Mouse (Mus musculus) intestine, embryonic 16.5 days (tissue): Measurements from ENCODE around the gene AC161166.1. TPM values are rescaled to one million over a fixed set of nuclear protein-coding genes. Genes with fewer than 3 reads are reported as not detected.

ENCODE experiments used
- ATAC-seq: fragments of 200-750 bp; cut with Nextera tagmentation; 2 replicates; pipeline ENCODE4 v1.8.0; 2017; ENCODE audit warnings: moderate TSS enrichment, moderate library complexity
- H3K27ac ChIP-seq: fragments of 300-500 bp; sonication (generic); 2 replicates; pipeline ENCODE4 v1.5.1; 2014; ENCODE audit warnings: mild to moderate bottlenecking, low read length
- H3K27me3 ChIP-seq: fragments of 300-500 bp; sonication (generic); replicated peaks from 2 replicates; pipeline ENCODE4 v1.6.1; 2014; ENCODE audit warnings: low read length, control low read depth, mixed read lengths; ENCODE audit not compliant: control insufficient read depth, insufficient read depth
- H3K36me3 ChIP-seq: fragments of 300-500 bp; sonication (generic); 2 replicates; pipeline ENCODE4 v1.6.1; 2014; ENCODE audit warnings: low read length, control low read depth; ENCODE audit not compliant: control insufficient read depth, insufficient read depth
- H3K4me1 ChIP-seq: fragments of 300-500 bp; sonication (generic); 2 replicates; pipeline ENCODE4 v1.6.1; 2014; ENCODE audit warnings: low read length, control low read depth, mixed read lengths; ENCODE audit not compliant: control insufficient read depth, insufficient read depth
- H3K4me2 ChIP-seq: fragments of 300-500 bp; sonication (generic); 2 replicates; pipeline ENCODE4 v1.6.1; 2014; ENCODE audit warnings: low read depth, low read length, control low read depth
- H3K4me3 ChIP-seq: fragments of 300-500 bp; sonication (generic); 2 replicates; pipeline ENCODE4 v1.5.1; 2014; ENCODE audit warnings: mild to moderate bottlenecking, low read length
- H3K9ac ChIP-seq: fragments of 300-500 bp; sonication (generic); 2 replicates; pipeline ENCODE4 v1.6.1; 2014; ENCODE audit warnings: low read depth, low read length
- H3K9me3 ChIP-seq: fragments of 300-500 bp; sonication (generic); 2 replicates; pipeline ENCODE4 v1.6.1; 2016; ENCODE audit warnings: low read length, control low read depth; ENCODE audit not compliant: control insufficient read depth
- WGBS: fragments of 180-500 bp; shearing (Covaris S2); extraction: QIAGEN DNeasy Blood & Tissue Kit; methylation state at CpG from one replicate; pipeline ENCODE4 v1.1.7; 2014; 5-methylcytosine and 5-hydroxymethylcytosine counted together
- polyA plus RNA-seq: library from polyadenylated mRNA; unstranded; fragments of >200 nt; fragmentation: Nextera tagmentation; extraction: Ambion mirVana; gene quantifications from 2 replicates; pipeline ENCODE4 v1.2.1, GENCODE M21; 2015

The AC161166.1 gene
- polyA plus RNA-seq, 1 experiment from 2014 or later, result 0.20 TPM

GRCm38 (mm10) chr7:24461376-24462051 lies 50.7 kb downstream of the AC161166.1 start:
- H3K9ac ChIP-seq, result no peak overlapping the region
- WGBS, result 42% methylated on average over 14 of the region's 14 CpGs
- no peak overlapping the region for H3K4me3 ChIP-seq
- H3K4me1 ChIP-seq, result peaks cover 34% of the 10 kb centered on the region
- peak; percentile 14; the same call in 1 of the 2 replicates for ATAC-seq
- no peaks in the 10 kb centered on the region for H3K9me3 ChIP-seq
- H3K4me2 ChIP-seq, result peak overlapping the region; percentile 77
- H3K27ac ChIP-seq, result peak overlapping the region; percentile 71
- H3K36me3 ChIP-seq, result no peaks in the 10 kb centered on the region
- H3K27me3 ChIP-seq, result no peaks in the 10 kb centered on the region

Other genes starting within 250 kb of the AC161166.1 start
- gene Zfp93, start 242.0 kb downstream of the AC161166.1 start, polyA plus RNA-seq, result 5.4 and 6.8 TPM in 2 replicates
- 18.7 and 21.7 TPM in 2 replicates for gene Zfp61, start 211.2 kb downstream of the AC161166.1 start, polyA plus RNA-seq
- 6.0 and 7.3 TPM in 2 replicates for gene Zfp94, start 195.8 kb downstream of the AC161166.1 start, polyA plus RNA-seq
- gene Tescl, start 178.5 kb downstream of the AC161166.1 start, polyA plus RNA-seq, result not detected in 2 replicates
- 0.10 TPM in 1 of 2 replicates, not detected in the other for gene Lypd5, start 163.3 kb downstream of the AC161166.1 start, polyA plus RNA-seq
- gene Kcnn4, start 142.2 kb downstream of the AC161166.1 start, polyA plus RNA-seq, result 2.5 and 4.3 TPM in 2 replicates
- gene Smg9, start 112.8 kb downstream of the AC161166.1 start, polyA plus RNA-seq, result 20.4 and 22.0 TPM in 2 replicates
- gene Irgc1, start 60.2 kb downstream of the AC161166.1 start, polyA plus RNA-seq, result 0.07 TPM in 1 of 2 replicates, not detected in the other
- 8.0 and 9.7 TPM in 2 replicates for gene Plaur, start 50.0 kb downstream of the AC161166.1 start, polyA plus RNA-seq
- gene Cadm4, start 30.4 kb downstream of the AC161166.1 start, polyA plus RNA-seq, result 1.2 and 1.5 TPM in 2 replicates
- gene Zfp428, start 5.4 kb downstream of the AC161166.1 start, polyA plus RNA-seq, result 26.3 and 26.6 TPM in 2 replicates
- gene Irgq, start 18.2 kb upstream of the AC161166.1 start, polyA plus RNA-seq, result 3.3 and 4.1 TPM in 2 replicates
- gene Pinlyp, start 33.7 kb upstream of the AC161166.1 start, polyA plus RNA-seq, result 0.16 TPM in 1 of 2 replicates, not detected in the other
- 79.8 and 88.1 TPM in 2 replicates for gene Xrcc1, start 33.8 kb upstream of the AC161166.1 start, polyA plus RNA-seq
- gene Ethe1, start 75.1 kb upstream of the AC161166.1 start, polyA plus RNA-seq, result 33.2 and 38.1 TPM in 2 replicates
- gene Zfp575, start 75.2 kb upstream of the AC161166.1 start, polyA plus RNA-seq, result 3.1 TPM in 2 replicates
- 0.35 and 0.36 TPM in 2 replicates for gene Phldb3, start 98.3 kb upstream of the AC161166.1 start, polyA plus RNA-seq
- gene Lypd3, start 124.1 kb upstream of the AC161166.1 start, polyA plus RNA-seq, result 0.27 and 0.49 TPM in 2 replicates
- gene Tex101, start 164.2 kb upstream of the AC161166.1 start, polyA plus RNA-seq, result 0.12 TPM in 1 of 2 replicates, not detected in the other
- gene BC049730, start 196.8 kb upstream of the AC161166.1 start, polyA plus RNA-seq, result not detected in 2 replicates
- not detected in 2 replicates for gene Gm4763, start 214.5 kb upstream of the AC161166.1 start, polyA plus RNA-seq
- gene Cd177, start 247.9 kb upstream of the AC161166.1 start, polyA plus RNA-seq, result 3.3 and 3.4 TPM in 2 replicates